Mouse (Mus musculus): ENCODE data around the gene Egr4.

DNA sequence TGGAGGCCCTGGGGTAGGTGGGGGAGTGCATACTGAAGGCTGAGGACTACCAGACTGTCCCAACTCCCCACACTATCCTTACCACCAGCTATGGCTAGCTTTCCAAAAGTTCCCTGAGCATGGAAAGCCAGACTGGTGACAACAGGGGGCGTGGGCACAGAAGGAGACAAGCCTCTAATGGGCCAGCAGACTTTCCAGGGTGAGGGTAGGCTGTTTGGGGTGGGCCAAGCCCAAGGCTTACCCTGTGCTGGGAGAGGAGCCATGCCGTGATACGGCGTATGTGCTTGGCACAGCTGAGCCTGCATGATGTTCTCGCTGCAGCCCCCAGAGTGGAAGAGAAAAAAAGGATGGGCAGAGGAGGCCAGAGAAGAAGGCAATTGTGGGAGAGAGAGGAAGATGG, 33.4 kb downstream of the Egr4 start:
- TF ChIP-seq POLR2A (IDR thresholded peaks at IDR 0.05; ENCODE audit: low read depth, low read length) (no peak), NRF1 (IDR thresholded peaks at IDR 0.05; ENCODE audit: low read depth, low read length) (no peak), MXI1 (IDR thresholded peaks at IDR 0.05; ENCODE audit: low read depth, low read length) (no peak), ZMIZ1 (IDR thresholded peaks at IDR 0.05; ENCODE audit: low read depth, low read length) (no peak), CTCF (conservative IDR thresholded peaks at IDR 0.05 in 1 of 2, IDR thresholded peaks at IDR 0.05 in 1 of 2; ENCODE audit: low read depth in 2 of 2, low read length in 2 of 2) (no peak), TCF12 (IDR thresholded peaks at IDR 0.05; ENCODE audit: low read depth, low read length) (no peak), MAX (IDR thresholded peaks at IDR 0.05; ENCODE audit: low read length) (no peak), USF1 (IDR thresholded peaks at IDR 0.05; ENCODE audit: low read depth, low read length) (no peak), KAT2A (IDR thresholded peaks at IDR 0.05; ENCODE audit: insufficient replicate concordance, low read length) (no peak), GABPA (IDR thresholded peaks at IDR 0.05; ENCODE audit: insufficient replicate concordance, low read depth, low read length) (no peak), ZNF384 (IDR thresholded peaks at IDR 0.05; ENCODE audit: low read depth, low read length) (no peak), MAFK (IDR thresholded peaks at IDR 0.05; ENCODE audit: insufficient replicate concordance, low read length) (no peak), ZKSCAN1 (IDR thresholded peaks at IDR 0.05; ENCODE audit: borderline replicate concordance, low read depth, low read length) (no peak), NELFE (IDR thresholded peaks at IDR 0.05; ENCODE audit: low read depth, low read length) (no peak)

All from CH12.LX (cell line).